Mouse (Mus musculus): ENCODE data around the gene Tvp23b. TPM values are rescaled to one million over a fixed set of nuclear protein-coding genes. Genes with fewer than 3 reads are reported as not detected.

Tvp23b gene
- polyA plus RNA-seq, 1 experiment from 2014 or later, result 59.3 TPM

GRCm38 (mm10) chr11:62909720-62910306, 30.6 kb downstream of the Tvp23b start:
- no peak for ATAC-seq (replicated peaks; ENCODE audit: low FRiP score, low TSS enrichment, low read depth)
- no peaks in the 10 kb centered on the region for H3K9me3 ChIP-seq (ENCODE audit: control insufficient read depth, low read length)
- DNase-seq (ENCODE audit: low spot score), result no peak

GRCm38 (mm10) chr11:62911362-62911761, 32.1 kb downstream of the Tvp23b start:
- Histone ChIP-seq H3K27ac (ENCODE audit: low read depth) (no peak overlapping the region), H3K36me3 (ENCODE audit: control insufficient read depth, insufficient read depth, low read length) (no peaks in the 10 kb centered on the region), H3K9me3 (ENCODE audit: control insufficient read depth, low read length) (no peaks in the 10 kb centered on the region), H3K4me1 (replicated peaks; ENCODE audit: control insufficient read depth, insufficient read depth, low read length) (no peaks in the 10 kb centered on the region), H3K4me3 (ENCODE audit: low read depth, low read length) (no peak overlapping the region), H3K27me3 (replicated peaks; ENCODE audit: control insufficient read depth, insufficient read depth, low read length) (no peaks in the 10 kb centered on the region), H3K4me2 (ENCODE audit: low read length) (no peak overlapping the region), H3K9ac (ENCODE audit: low read length) (no peak overlapping the region)
- 64% methylated on average over 8 of the region's 8 CpGs for WGBS
- DNase-seq (ENCODE audit: low spot score) (no peak), ATAC-seq (replicated peaks; ENCODE audit: low FRiP score, low TSS enrichment, low read depth) (no peak)

More at GRCm38 (mm10) chr11:62909720-62910306, 30.6 kb downstream of the Tvp23b start:
- WGBS, result 69% methylated on average over 3 of the region's 3 CpGs
- Histone ChIP-seq H3K4me3 (ENCODE audit: low read depth, low read length) (no peak overlapping the region), H3K9ac (ENCODE audit: low read length) (no peak overlapping the region), H3K4me1 (replicated peaks; ENCODE audit: control insufficient read depth, insufficient read depth, low read length) (no peaks in the 10 kb centered on the region), H3K27ac (ENCODE audit: low read depth) (no peak overlapping the region), H3K27me3 (replicated peaks; ENCODE audit: control insufficient read depth, insufficient read depth, low read length) (no peaks in the 10 kb centered on the region), H3K36me3 (ENCODE audit: control insufficient read depth, insufficient read depth, low read length) (no peaks in the 10 kb centered on the region), H3K4me2 (ENCODE audit: low read length) (no peak overlapping the region)

DNA sequence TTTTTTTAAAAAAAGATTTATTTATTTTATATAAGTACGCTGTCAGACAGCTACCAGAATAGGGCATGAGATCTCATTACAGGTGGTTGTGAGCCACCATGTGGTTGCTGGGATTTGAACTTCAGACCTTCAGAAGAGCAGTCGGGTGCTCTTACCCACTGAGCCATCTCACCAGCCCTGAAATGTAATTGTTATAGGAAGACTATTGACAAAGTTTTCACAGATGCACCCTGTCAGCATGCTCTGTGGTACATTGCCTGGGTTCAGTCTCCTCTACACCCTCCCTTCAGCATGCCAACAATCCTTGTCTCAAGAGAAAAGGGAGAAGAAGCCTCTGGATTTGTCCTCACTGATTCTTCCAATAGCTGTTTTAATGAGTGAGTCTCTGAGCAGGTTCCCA, 33.9 kb downstream of the Tvp23b start:
- DNase-seq (ENCODE audit: low spot score), result no peak
- H3K4me3 ChIP-seq (ENCODE audit: low read depth, low read length), result no peak overlapping the region
- H3K27ac ChIP-seq (ENCODE audit: low read depth), result no peak overlapping the region
- no peaks in the 10 kb centered on the region for H3K36me3 ChIP-seq (ENCODE audit: control insufficient read depth, insufficient read depth, low read length)
- no peaks in the 10 kb centered on the region for H3K27me3 ChIP-seq (replicated peaks; ENCODE audit: control insufficient read depth, insufficient read depth, low read length)
- no peak for ATAC-seq (replicated peaks; ENCODE audit: low FRiP score, low TSS enrichment, low read depth)
- no peak overlapping the region for H3K9ac ChIP-seq (ENCODE audit: low read length)
- H3K4me2 ChIP-seq (ENCODE audit: low read length), result no peak overlapping the region
- H3K9me3 ChIP-seq (ENCODE audit: control insufficient read depth, low read length), result no peaks in the 10 kb centered on the region
- WGBS, result 95% methylated on average over 2 of the region's 2 CpGs
- H3K4me1 ChIP-seq (replicated peaks; ENCODE audit: control insufficient read depth, insufficient read depth, low read length), result no peaks in the 10 kb centered on the region

GRCm38 (mm10) chr11:62914532-62914931, 35.3 kb downstream of the Tvp23b start:
- H3K4me3 ChIP-seq (ENCODE audit: low read depth, low read length), result no peak overlapping the region
- H3K4me1 ChIP-seq (replicated peaks; ENCODE audit: control insufficient read depth, insufficient read depth, low read length), result no peaks in the 10 kb centered on the region
- 61% methylated on average over 6 of the region's 6 CpGs for WGBS
- no peak overlapping the region for H3K4me2 ChIP-seq (ENCODE audit: low read length)
- no peak overlapping the region for H3K9ac ChIP-seq (ENCODE audit: low read length)
- no peaks in the 10 kb centered on the region for H3K27me3 ChIP-seq (replicated peaks; ENCODE audit: control insufficient read depth, insufficient read depth, low read length)
- ATAC-seq (replicated peaks; ENCODE audit: low FRiP score, low TSS enrichment, low read depth), result no peak
- peaks cover 4% of the 10 kb centered on the region; the same call in 1 of the 2 replicates for H3K9me3 ChIP-seq (ENCODE audit: control insufficient read depth, low read length)
- no peaks in the 10 kb centered on the region for H3K36me3 ChIP-seq (ENCODE audit: control insufficient read depth, insufficient read depth, low read length)
- DNase-seq (ENCODE audit: low spot score), result no peak
- H3K27ac ChIP-seq (ENCODE audit: low read depth), result no peak overlapping the region

DNA sequence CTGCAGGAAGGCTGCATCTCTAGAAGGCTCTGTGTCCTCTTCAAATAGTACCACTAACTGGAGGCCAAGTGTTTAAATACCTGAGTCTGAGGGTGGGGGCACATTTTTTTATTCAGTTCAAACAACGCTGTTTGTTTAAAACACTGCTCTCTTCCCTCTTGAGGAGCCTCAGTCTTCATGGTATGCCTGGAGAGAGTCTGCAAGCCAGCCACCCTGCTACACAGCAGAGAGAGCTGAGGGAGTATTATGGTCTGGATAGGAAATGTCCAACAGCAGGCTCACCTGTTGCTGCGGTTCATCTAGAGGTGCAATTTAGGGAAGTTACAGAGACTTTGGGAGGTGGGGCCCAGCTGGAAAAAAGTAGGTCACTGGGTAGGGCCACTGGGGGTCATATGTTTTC, 36.2 kb downstream of the Tvp23b start:
- H3K9ac ChIP-seq (ENCODE audit: low read length), result no peak overlapping the region
- H3K27me3 ChIP-seq (replicated peaks; ENCODE audit: control insufficient read depth, insufficient read depth, low read length), result no peaks in the 10 kb centered on the region
- no peak for DNase-seq (ENCODE audit: low spot score)
- H3K9me3 ChIP-seq (ENCODE audit: control insufficient read depth, low read length), result peaks cover 6% of the 10 kb centered on the region; the same call in 1 of the 2 replicates
- WGBS, result 62% methylated on average over 2 of the region's 2 CpGs
- H3K4me3 ChIP-seq (ENCODE audit: low read depth, low read length), result no peak overlapping the region
- H3K4me2 ChIP-seq (ENCODE audit: low read length), result no peak overlapping the region
- ATAC-seq (replicated peaks; ENCODE audit: low FRiP score, low TSS enrichment, low read depth), result no peak
- peaks cover 3% of the 10 kb centered on the region; the same call in 1 of the 2 replicates for H3K4me1 ChIP-seq (replicated peaks; ENCODE audit: control insufficient read depth, insufficient read depth, low read length)
- H3K27ac ChIP-seq (ENCODE audit: low read depth), result no peak overlapping the region
- no peaks in the 10 kb centered on the region for H3K36me3 ChIP-seq (ENCODE audit: control insufficient read depth, insufficient read depth, low read length)

GRCm38 (mm10) chr11:62916765-62917164, 37.5 kb downstream of the Tvp23b start:
- no peak overlapping the region for H3K4me3 ChIP-seq (ENCODE audit: low read depth, low read length)
- H3K36me3 ChIP-seq (ENCODE audit: control insufficient read depth, insufficient read depth, low read length), result no peaks in the 10 kb centered on the region
- no peak overlapping the region for H3K27ac ChIP-seq (ENCODE audit: low read depth)
- H3K4me1 ChIP-seq (replicated peaks; ENCODE audit: control insufficient read depth, insufficient read depth, low read length), result peaks cover 10% of the 10 kb centered on the region
- DNase-seq (ENCODE audit: low spot score), result no peak
- no peaks in the 10 kb centered on the region for H3K27me3 ChIP-seq (replicated peaks; ENCODE audit: control insufficient read depth, insufficient read depth, low read length)
- ATAC-seq (replicated peaks; ENCODE audit: low FRiP score, low TSS enrichment, low read depth), result no peak
- H3K4me2 ChIP-seq (ENCODE audit: low read length), result no peak overlapping the region
- no peak overlapping the region for H3K9ac ChIP-seq (ENCODE audit: low read length)
- H3K9me3 ChIP-seq (ENCODE audit: control insufficient read depth, low read length), result peaks cover 6% of the 10 kb centered on the region; the same call in 1 of the 2 replicates
- 19% methylated on average over 2 of the region's 2 CpGs for WGBS

DNA sequence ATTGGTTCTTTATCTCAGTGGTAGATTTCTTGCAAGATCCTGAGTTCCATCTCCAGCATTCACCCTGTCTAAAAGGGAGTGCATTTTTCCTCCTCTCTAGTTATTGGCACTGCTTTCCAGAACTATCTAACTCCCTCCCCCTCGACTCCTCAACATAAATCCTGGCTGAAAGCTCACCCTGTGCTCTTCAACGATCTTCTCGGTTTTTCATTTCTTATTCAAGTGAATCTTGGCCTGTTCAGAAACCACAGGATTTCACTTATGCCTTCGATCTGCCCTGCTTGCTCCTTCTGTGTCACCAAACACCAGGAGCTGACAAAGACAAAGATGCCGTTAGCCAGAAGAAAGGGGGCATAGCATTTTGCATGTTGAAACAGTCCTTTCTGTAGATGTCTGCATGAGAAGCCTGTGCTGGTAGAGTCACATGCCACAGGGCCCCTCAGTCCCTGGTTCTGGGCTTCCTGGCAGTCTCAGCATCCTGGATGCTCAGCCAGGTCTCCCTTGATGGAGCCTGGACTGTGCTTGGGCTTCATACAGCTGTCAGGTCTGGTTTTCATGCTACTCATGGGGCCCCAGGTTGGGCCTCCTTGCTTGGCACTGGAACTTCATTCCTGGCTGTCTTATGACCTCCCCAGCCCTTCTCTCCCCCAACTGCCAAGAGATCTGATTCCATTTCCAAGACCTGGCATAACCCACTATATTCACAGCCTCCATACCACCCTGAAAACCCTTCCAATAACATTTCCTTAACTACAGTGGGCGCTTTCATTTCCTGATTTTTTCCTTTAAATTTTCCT, 40.9 kb downstream of the Tvp23b start:
- peak overlapping the region; percentile 47 for H3K4me2 ChIP-seq (ENCODE audit: low read length)
- WGBS, result 66% methylated on average over 6 of the region's 6 CpGs
- no peak for DNase-seq (ENCODE audit: low spot score)
- H3K4me3 ChIP-seq (ENCODE audit: low read depth, low read length), result no peak overlapping the region
- no peak for ATAC-seq (replicated peaks; ENCODE audit: low FRiP score, low TSS enrichment, low read depth)
- H3K9ac ChIP-seq (ENCODE audit: low read length), result no peak overlapping the region
- peaks cover 6% of the 10 kb centered on the region; the same call in 1 of the 2 replicates for H3K9me3 ChIP-seq (ENCODE audit: control insufficient read depth, low read length)
- H3K36me3 ChIP-seq (ENCODE audit: control insufficient read depth, insufficient read depth, low read length), result no peaks in the 10 kb centered on the region
- peaks cover 11% of the 10 kb centered on the region for H3K4me1 ChIP-seq (replicated peaks; ENCODE audit: control insufficient read depth, insufficient read depth, low read length)
- peak overlapping the region; percentile 12; the same call in 1 of the 2 replicates for H3K27ac ChIP-seq (ENCODE audit: low read depth)
- H3K27me3 ChIP-seq (replicated peaks; ENCODE audit: control insufficient read depth, insufficient read depth, low read length), result no peaks in the 10 kb centered on the region

DNA sequence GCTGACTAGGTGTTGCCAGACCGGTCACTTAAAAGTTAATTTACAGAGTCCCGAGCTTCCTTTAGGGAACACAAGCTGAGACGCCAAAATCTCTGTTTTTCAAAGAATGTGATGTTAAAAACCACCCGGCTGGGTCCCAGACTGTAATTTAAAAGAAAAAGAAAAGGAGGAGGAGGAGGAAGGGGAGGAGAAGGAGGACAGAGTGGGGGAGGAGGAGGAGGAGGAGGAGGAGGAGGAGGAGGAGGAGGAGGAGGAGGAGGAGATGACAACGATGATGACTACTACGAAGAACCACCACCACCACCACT, 41.4 kb downstream of the Tvp23b start:
- peak; percentile 18; the same call in 1 of the 2 replicates for ATAC-seq (replicated peaks; ENCODE audit: low FRiP score, low TSS enrichment, low read depth)
- Histone ChIP-seq H3K27ac (ENCODE audit: low read depth) (0 out of 2 replicates have a peak overlapping the region, but pooled peaks have one; percentile 12), H3K36me3 (ENCODE audit: control insufficient read depth, insufficient read depth, low read length) (no peaks in the 10 kb centered on the region), H3K4me2 (ENCODE audit: low read length) (peak overlapping the region; percentile 47), H3K27me3 (replicated peaks; ENCODE audit: control insufficient read depth, insufficient read depth, low read length) (no peaks in the 10 kb centered on the region), H3K9me3 (ENCODE audit: control insufficient read depth, low read length) (peaks cover 6% of the 10 kb centered on the region; the same call in 1 of the 2 replicates), H3K4me1 (replicated peaks; ENCODE audit: control insufficient read depth, insufficient read depth, low read length) (peaks cover 11% of the 10 kb centered on the region), H3K9ac (ENCODE audit: low read length) (no peak overlapping the region), H3K4me3 (ENCODE audit: low read depth, low read length) (peak overlapping the region; percentile 16; the same call in 1 of the 2 replicates)
- WGBS, result 20% methylated on average over 6 of the region's 6 CpGs
- no peak for DNase-seq (ENCODE audit: low spot score)

Measured in intestine, embryonic 14.5 days (tissue).